Mouse (Mus musculus) forebrain, embryonic 16.5 days (tissue): ENCODE measurements around the gene Akip1. TPM values are rescaled to one million over a fixed set of nuclear protein-coding genes. Genes with fewer than 3 reads are reported as not detected.

Experiments
- ATAC-seq: fragments of 200-750 bp; cut with Nextera tagmentation; 2 replicates; pipeline ENCODE4 v1.8.0; 2017; ENCODE audit warnings: mild to moderate bottlenecking, moderate library complexity
- H3K27ac ChIP-seq: fragments of 300-500 bp; sonication (generic); 2 replicates; pipeline ENCODE4 v1.5.1; 2014; ENCODE audit warnings: low read length, control low read depth
- H3K27me3 ChIP-seq: fragments of 300-500 bp; sonication (generic); replicated peaks from 2 replicates; pipeline ENCODE4 v1.6.1; 2014; ENCODE audit warnings: low read length; ENCODE audit not compliant: control insufficient read depth, insufficient read depth
- H3K36me3 ChIP-seq: fragments of 300-500 bp; sonication (generic); 2 replicates; pipeline ENCODE4 v1.6.1; 2014; ENCODE audit not compliant: control insufficient read depth, insufficient read depth
- H3K4me1 ChIP-seq: fragments of 300-500 bp; sonication (generic); replicated peaks from 2 replicates; pipeline ENCODE4 v1.6.1; 2014; ENCODE audit warnings: low read length; ENCODE audit not compliant: control insufficient read depth, insufficient read depth
- H3K4me2 ChIP-seq: fragments of 300-500 bp; sonication (generic); 2 replicates; pipeline ENCODE4 v1.6.1; 2014; ENCODE audit warnings: mild to moderate bottlenecking, low read length, control low read depth
- H3K4me3 ChIP-seq: fragments of 300-500 bp; sonication (generic); replicated peaks from 2 replicates; pipeline ENCODE4 v1.5.1; 2014; ENCODE audit warnings: mild to moderate bottlenecking, low read length, control low read depth
- H3K9ac ChIP-seq: fragments of 300-500 bp; sonication (generic); replicated peaks from 2 replicates; pipeline ENCODE4 v1.6.1; 2014; ENCODE audit warnings: low read depth, low read length, control low read depth
- H3K9me3 ChIP-seq: fragments of 300-500 bp; sonication (generic); 2 replicates; pipeline ENCODE4 v1.6.1; 2016; ENCODE audit warnings: low read length; ENCODE audit not compliant: control insufficient read depth
- WGBS: fragments of 180-500 bp; shearing (Covaris S2); extraction: QIAGEN DNeasy Blood & Tissue Kit; methylation state at CpG from one replicate; pipeline ENCODE4 v1.1.7; 2014; 5-methylcytosine and 5-hydroxymethylcytosine counted together
- polyA plus RNA-seq: library from polyadenylated mRNA; unstranded; fragments of >200 nt; fragmentation: Nextera tagmentation; extraction: Ambion mirVana; gene quantifications from 2 replicates; pipeline ENCODE4 v1.2.1, GENCODE M21; 2015

The Akip1 gene
- polyA plus RNA-seq, 1 experiment from 2014 or later: 19.4 TPM

DNA sequence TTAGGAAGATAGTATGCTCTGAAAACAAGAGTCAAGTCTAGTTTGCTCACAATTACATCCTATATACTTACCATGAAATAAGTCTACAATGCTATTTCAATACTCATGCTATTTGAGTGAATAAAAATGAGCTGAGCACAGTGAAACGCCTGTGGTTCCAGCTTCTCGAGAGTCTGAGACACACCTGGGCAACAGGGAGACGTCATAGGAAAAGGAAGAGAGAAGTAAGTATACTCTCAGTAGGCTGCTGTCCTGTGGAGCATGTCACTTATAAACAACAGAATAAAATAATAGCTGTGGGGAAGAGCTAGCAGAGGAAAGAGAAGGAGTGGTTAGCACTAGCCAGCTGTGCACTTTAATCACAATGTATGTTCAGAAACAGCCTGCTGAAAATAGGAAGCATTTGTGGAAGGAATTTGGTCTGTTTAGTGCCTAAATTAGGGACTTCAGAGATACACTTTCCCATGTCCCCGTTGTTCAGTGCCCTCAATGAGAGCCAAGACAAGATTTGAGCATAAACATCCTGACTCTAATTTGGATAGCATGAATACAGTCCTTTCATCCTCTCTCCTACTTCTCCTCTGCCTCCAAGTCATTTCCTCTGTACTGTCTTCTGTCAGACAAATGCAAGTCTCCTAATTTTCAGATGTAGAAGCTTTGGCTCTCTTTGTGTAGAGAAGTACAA lies 28.4 kb upstream of the Akip1 start:
- Histone ChIP-seq H3K36me3 (no peaks in the 10 kb centered on the region), H3K4me3 (no peak overlapping the region), H3K27me3 (no peaks in the 10 kb centered on the region), H3K4me2 (no peak overlapping the region), H3K9me3 (no peaks in the 10 kb centered on the region), H3K27ac (no peak overlapping the region), H3K4me1 (peaks cover 9% of the 10 kb centered on the region), H3K9ac (no peak overlapping the region)
- ATAC-seq: no peak
- 68% methylated on average over 4 of the region's 4 CpGs for WGBS

DNA sequence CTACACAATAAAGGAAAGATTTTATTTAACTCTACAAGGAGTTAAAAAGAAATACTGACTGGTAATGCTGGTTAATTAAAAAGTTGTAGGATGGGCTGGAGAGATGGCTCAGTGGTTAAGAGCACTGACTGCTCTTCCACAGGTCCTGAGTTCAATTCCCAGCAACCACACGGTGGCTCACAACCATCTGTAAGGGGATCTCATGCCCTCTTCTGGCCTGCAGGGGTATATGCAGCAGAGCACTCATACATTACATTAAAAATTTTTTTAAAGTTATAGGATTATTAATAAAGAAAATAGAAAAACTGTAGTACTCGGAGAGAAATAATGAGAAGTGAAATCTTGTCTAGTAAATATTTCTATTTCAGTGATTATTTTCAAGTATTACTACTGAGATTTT lies 23.2 kb upstream of the Akip1 start:
- H3K27ac ChIP-seq: no peak overlapping the region
- H3K9ac ChIP-seq: no peak overlapping the region
- WGBS: 91% methylated on average over 2 of the region's 2 CpGs
- no peaks in the 10 kb centered on the region for H3K9me3 ChIP-seq
- no peaks in the 10 kb centered on the region for H3K27me3 ChIP-seq
- no peak overlapping the region for H3K4me3 ChIP-seq
- no peak for ATAC-seq
- H3K4me1 ChIP-seq: no peaks in the 10 kb centered on the region
- H3K36me3 ChIP-seq: no peaks in the 10 kb centered on the region
- H3K4me2 ChIP-seq: no peak overlapping the region

DNA sequence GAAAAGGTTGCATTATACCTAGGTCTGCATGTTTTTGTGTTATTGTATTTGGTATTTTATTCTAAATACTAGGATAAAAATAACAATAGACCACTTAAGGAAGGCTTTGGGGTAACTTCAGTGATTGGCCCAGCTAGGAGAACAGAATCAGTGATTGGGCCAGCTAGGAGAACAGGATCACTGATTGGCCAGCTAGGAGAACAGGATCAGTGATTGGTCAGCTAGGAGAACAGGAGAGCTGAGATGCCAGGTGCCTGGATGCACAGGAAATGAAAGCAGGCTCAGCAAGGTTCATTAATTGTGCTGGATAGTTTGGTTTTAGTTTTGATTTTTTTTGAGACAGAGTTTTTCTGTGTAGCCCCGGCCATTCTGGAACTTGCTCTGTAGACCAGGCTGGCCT lies 22.6 kb upstream of the Akip1 start:
- Histone ChIP-seq H3K9ac (no peak overlapping the region), H3K4me2 (no peak overlapping the region), H3K4me3 (no peak overlapping the region), H3K27ac (no peak overlapping the region), H3K9me3 (no peaks in the 10 kb centered on the region), H3K36me3 (no peaks in the 10 kb centered on the region), H3K4me1 (no peaks in the 10 kb centered on the region), H3K27me3 (no peaks in the 10 kb centered on the region)
- 100% methylated on average over 1 of the region's 1 CpGs for WGBS
- no peak for ATAC-seq

DNA sequence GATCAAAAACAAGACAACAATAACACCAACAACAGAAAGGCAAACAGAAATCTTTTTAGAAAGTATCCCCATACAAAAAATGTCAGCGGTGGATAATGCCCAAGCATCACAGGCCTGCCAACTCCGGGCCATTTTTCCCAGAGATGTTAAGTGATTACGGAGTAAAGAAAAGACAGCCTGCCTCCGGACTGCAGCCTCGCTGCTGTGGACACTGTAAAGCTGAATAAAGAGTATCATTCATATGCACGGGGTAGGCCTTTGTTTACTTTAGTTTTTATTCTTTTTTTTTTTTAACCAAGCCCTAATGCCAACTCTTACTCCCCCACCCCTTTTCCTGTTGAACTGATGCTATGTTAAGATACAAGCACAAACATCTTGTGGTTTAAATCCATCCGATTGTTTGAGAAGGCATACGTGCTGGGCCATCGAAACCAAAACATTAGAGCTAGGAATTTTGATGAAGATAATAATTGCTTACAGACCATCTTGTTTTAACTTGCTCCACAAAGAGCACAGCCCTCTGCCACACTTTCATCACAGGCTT lies 16.8 kb upstream of the Akip1 start:
- WGBS: 8% methylated on average over 9 of the region's 9 CpGs
- ATAC-seq: no peak
- H3K4me2 ChIP-seq: no peak overlapping the region
- no peaks in the 10 kb centered on the region for H3K9me3 ChIP-seq
- H3K27me3 ChIP-seq: no peaks in the 10 kb centered on the region
- H3K9ac ChIP-seq: no peak overlapping the region
- peaks cover 5% of the 10 kb centered on the region; the same call in 1 of the 2 replicates for H3K4me1 ChIP-seq
- no peak overlapping the region for H3K4me3 ChIP-seq
- H3K27ac ChIP-seq: no peak overlapping the region
- H3K36me3 ChIP-seq: no peaks in the 10 kb centered on the region

DNA sequence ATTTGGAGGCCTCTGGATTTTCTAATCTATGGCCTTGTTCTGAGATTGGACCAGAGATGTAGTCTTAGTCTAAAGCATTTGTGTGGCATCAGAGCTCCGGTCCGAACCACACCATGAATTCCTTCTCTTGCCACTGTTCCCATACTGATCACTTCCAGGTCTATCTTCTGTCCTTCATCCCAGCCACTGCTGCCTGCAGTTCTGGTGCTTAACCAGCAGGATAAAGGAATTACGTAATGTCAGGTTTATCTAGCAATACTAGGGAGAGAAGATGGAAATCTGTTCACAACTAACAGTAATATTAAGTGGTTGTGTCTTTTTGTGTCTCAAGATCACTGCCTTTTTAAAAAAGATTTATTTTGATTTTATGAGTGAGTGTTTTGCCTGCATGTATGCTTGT lies 13.4 kb upstream of the Akip1 start:
- no peak for ATAC-seq
- WGBS: 88% methylated on average over 3 of the region's 3 CpGs
- no peak overlapping the region for H3K9ac ChIP-seq
- H3K27ac ChIP-seq: no peak overlapping the region
- peaks cover 5% of the 10 kb centered on the region; the same call in 1 of the 2 replicates for H3K4me1 ChIP-seq
- no peaks in the 10 kb centered on the region for H3K27me3 ChIP-seq
- no peak overlapping the region for H3K4me3 ChIP-seq
- H3K4me2 ChIP-seq: no peak overlapping the region
- H3K36me3 ChIP-seq: no peaks in the 10 kb centered on the region
- H3K9me3 ChIP-seq: no peaks in the 10 kb centered on the region

DNA sequence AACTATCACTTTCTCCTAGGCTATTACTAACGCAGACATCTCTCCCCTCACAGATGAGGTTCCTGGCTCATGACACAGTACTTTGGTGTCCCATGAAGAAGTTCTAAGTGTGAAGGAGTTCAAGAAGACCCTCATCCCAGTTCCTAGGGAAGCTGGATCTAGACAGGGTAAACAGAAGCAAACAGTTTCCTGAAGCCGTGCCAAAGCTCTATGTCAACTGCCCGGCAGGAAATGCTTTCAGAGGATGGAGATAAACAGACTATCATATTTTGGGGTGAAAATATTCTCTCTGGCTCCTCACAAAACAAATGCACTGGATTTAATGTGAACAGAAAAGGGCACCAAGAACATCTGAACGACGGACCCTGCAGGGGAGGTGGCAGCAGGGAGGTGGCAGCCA lies 12.5 kb upstream of the Akip1 start:
- H3K4me3 ChIP-seq: no peak overlapping the region
- H3K4me1 ChIP-seq: peaks cover 5% of the 10 kb centered on the region; the same call in 1 of the 2 replicates

DNA sequence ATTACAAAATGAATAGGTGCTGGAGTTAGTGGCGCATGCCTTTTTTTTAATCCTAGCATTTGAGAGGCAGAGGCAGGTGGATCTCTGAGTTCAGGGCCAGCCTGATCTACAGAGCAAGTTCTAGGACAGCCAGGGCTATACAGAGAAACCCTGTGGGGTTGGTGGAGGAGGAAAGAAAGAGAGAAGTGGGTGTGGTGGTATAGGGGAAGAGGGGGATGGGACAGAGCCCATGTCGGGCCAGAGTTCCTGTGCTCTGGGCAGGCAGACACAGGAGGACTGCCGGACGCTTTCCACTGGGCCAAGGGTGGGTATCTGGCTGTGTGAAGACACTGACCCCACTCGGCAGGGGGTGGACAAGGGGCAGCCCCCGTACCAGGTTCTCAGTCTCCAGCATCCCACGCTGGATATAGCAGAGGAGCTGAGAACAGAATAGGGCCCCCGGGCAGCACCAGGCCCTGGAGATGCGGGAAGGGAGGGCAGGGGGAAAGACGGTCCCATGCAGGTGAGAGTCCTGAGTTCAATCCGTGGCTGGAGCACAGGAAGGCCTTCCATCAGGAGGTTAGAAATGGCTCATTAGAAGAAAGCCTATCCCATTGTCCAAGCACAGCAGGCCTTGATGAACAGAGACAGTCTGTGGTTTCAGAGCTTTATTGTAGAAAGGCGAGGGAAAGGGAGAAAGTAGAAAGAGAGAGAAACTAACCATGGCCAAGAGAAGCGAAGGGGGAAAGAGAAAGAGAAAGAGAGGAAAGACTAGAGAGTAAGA lies 8.7 kb upstream of the Akip1 start:
- WGBS: 79% methylated on average over 13 of the region's 13 CpGs
- H3K4me1 ChIP-seq: no peaks in the 10 kb centered on the region
- H3K36me3 ChIP-seq: no peaks in the 10 kb centered on the region
- ATAC-seq: no peak
- H3K9me3 ChIP-seq: no peaks in the 10 kb centered on the region
- no peak overlapping the region for H3K4me3 ChIP-seq
- no peaks in the 10 kb centered on the region for H3K27me3 ChIP-seq
- no peak overlapping the region for H3K4me2 ChIP-seq
- H3K27ac ChIP-seq: no peak overlapping the region
- no peak overlapping the region for H3K9ac ChIP-seq

More for the DNA sequence above, 12.5 kb upstream of the Akip1 start:
- ATAC-seq: no peak
- Histone ChIP-seq H3K4me2 (no peak overlapping the region), H3K27ac (no peak overlapping the region), H3K27me3 (no peaks in the 10 kb centered on the region), H3K9ac (no peak overlapping the region), H3K9me3 (no peaks in the 10 kb centered on the region), H3K36me3 (no peaks in the 10 kb centered on the region)
- 88% methylated on average over 5 of the region's 5 CpGs for WGBS

DNA sequence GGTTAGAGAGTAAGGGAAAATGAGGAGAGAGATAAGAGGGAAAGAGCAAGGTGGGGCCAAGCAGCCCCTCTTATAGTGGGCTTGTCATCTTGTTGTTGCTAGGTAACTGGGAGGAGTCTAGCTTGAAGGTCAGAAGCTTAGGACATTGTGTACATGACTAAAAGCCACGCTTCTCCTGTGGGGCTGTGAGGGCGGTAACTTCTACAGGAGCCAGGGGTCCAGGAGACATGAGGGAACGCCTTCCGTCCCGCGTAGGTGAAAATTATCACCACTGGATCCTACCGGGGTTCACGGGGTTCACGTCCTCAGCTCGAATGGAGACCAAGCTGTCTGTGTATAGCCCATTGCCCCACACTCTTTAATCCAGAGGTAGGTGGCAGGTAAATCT lies 8.2 kb upstream of the Akip1 start:
- Histone ChIP-seq H3K27me3 (no peaks in the 10 kb centered on the region), H3K4me1 (no peaks in the 10 kb centered on the region), H3K4me3 (no peak overlapping the region), H3K27ac (no peak overlapping the region), H3K9ac (no peak overlapping the region), H3K4me2 (no peak overlapping the region), H3K9me3 (no peaks in the 10 kb centered on the region), H3K36me3 (no peaks in the 10 kb centered on the region)
- no peak for ATAC-seq
- WGBS: 93% methylated on average over 10 of the region's 10 CpGs

DNA sequence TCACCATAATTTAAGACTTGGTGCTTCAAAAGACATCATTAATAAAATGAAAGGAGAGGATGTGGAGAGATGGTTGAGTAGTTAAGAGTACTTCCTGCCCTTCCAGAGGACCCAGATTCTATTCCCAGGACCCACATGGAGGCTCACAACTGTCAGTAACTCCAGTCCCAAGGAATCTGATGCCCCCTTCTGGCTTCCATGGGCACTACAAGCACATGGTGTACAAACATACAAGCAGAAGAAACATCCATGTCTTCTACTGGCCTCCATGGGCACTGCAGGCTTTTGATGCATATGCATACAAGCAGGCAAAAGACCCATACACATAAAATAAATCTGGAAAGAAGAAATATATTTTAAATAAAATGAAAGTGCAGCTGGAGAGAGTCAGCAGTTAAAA lies 3.3 kb upstream of the Akip1 start:
- Histone ChIP-seq H3K4me1 (peaks cover 8% of the 10 kb centered on the region; the same call in 1 of the 2 replicates), H3K4me3 (no peak overlapping the region), H3K4me2 (no peak overlapping the region), H3K27ac (no peak overlapping the region), H3K27me3 (no peaks in the 10 kb centered on the region), H3K9me3 (no peaks in the 10 kb centered on the region), H3K36me3 (no peaks in the 10 kb centered on the region), H3K9ac (no peak overlapping the region)
- no peak for ATAC-seq
